9 mouse cellular contexts compared by ENCODE assay signal in genomic region chr13:63572453-63573255, GRCm38 (mm10). TPM values are rescaled to one million over a fixed set of nuclear protein-coding genes. Genes with fewer than 3 reads are reported as not detected.
A peak's percentile ranks its signal among the peaks of the same experiment; 100 is the strongest.
DNase-seq lines count a peak whose midpoint lies in the region; ATAC-seq and TF ChIP-seq lines count a peak whose summit lies in the region.
"Had no signal": no experiment of that assay in that cellular context is flagged by ENCODE, and none has a peak within 500 bp of the region (broad histone marks: within the 10 kb centered on the region; RNA-seq: fewer than 3 reads in every experiment).

No protein-coding gene starts in this region.

- ATAC-seq in erythroblast, adult 5-6 weeks (replicated peaks; ENCODE audit: low FRiP score, poor library complexity, severe bottlenecking) = no peak
- no peak for ATAC-seq in embryonic facial prominence, embryonic 12.5 days (ENCODE audit: insufficient number of reproducible peaks, insufficient read depth, low FRiP score, low TSS enrichment)
- peak; percentile 51 for ATAC-seq in hindbrain, embryonic 15.5 days (ENCODE audit: low FRiP score, low read depth)
- no peak for ATAC-seq in limb, embryonic 14.5 days (ENCODE audit: low FRiP score, low read depth)
- peak; percentile 70 for ATAC-seq in neural tube, embryonic 14.5 days (ENCODE audit: low read depth)

- H3K27me3 ChIP-seq in erythroblast, embryonic 14.5 days (ENCODE audit: control insufficient read depth) = peaks cover 91% of the 10 kb centered on the region
- peaks cover 28% of the 10 kb centered on the region for H3K27me3 ChIP-seq in embryonic facial prominence, embryonic 12.5 days
- peaks cover 19% of the 10 kb centered on the region for H3K27me3 ChIP-seq in hindbrain, embryonic 15.5 days
- H3K27me3 ChIP-seq in limb, embryonic 14.5 days (ENCODE audit: control insufficient read depth, insufficient read depth, low read length) = no peaks in the 10 kb centered on the region
- H3K27me3 ChIP-seq in neural tube, embryonic 14.5 days (ENCODE audit: control insufficient read depth, insufficient read depth, low read length) = 0 out of 2 replicates have a peak, but pooled peaks cover 3% of the 10 kb centered on the region

- TF ChIP-seq POLR2A in limb, embryonic 14.5 days (IDR thresholded peaks at IDR 0.05; ENCODE audit: borderline replicate concordance, extremely low read depth, insufficient read depth, insufficient read length) = 0 out of 2 replicates have a peak, but pooled peaks have one; percentile 16

- peak; percentile 58 for DNase-seq in MN1 (ENCODE audit: low spot score)
- no peak for DNase-seq in limb, embryonic 14.5 days (ENCODE audit: low spot score)
- DNase-seq in urinary bladder, postnatal 25 days (ENCODE audit: low spot score) = no peak

- peaks cover 7% of the 10 kb centered on the region; the same call in 1 of the 2 replicates for H3K9me3 ChIP-seq in erythroblast, embryonic 14.5 days (ENCODE audit: control insufficient read depth, low read length)
- H3K9me3 ChIP-seq in embryonic facial prominence, embryonic 12.5 days = no peaks in the 10 kb centered on the region
- no peaks in the 10 kb centered on the region for H3K9me3 ChIP-seq in hindbrain, embryonic 15.5 days
- H3K9me3 ChIP-seq in limb, embryonic 14.5 days (ENCODE audit: control insufficient read depth, low read length) = no peaks in the 10 kb centered on the region
- H3K9me3 ChIP-seq in neural tube, embryonic 14.5 days (ENCODE audit: control insufficient read depth, low read length) = no peaks in the 10 kb centered on the region

- H3K4me2 ChIP-seq in embryonic facial prominence, embryonic 12.5 days (replicated peaks) = peak overlapping the region; percentile 95
- H3K4me2 ChIP-seq in hindbrain, embryonic 15.5 days = peak overlapping the region; percentile 94
- H3K4me2 ChIP-seq in limb, embryonic 14.5 days (replicated peaks; ENCODE audit: low read depth, low read length, severe bottlenecking) = peak overlapping the region; percentile 95
- H3K4me2 ChIP-seq in neural tube, embryonic 14.5 days (ENCODE audit: low read depth, low read length) = peak overlapping the region; percentile 82

- H3K9ac ChIP-seq in embryonic facial prominence, embryonic 12.5 days = peak overlapping the region; percentile 80
- peak overlapping the region; percentile 82 for H3K9ac ChIP-seq in hindbrain, embryonic 15.5 days
- peak overlapping the region; percentile 90 for H3K9ac ChIP-seq in limb, embryonic 14.5 days (ENCODE audit: low read depth, low read length, severe bottlenecking)
- H3K9ac ChIP-seq in neural tube, embryonic 14.5 days (replicated peaks; ENCODE audit: low read depth, low read length) = peak overlapping the region; percentile 96

- peak overlapping the region; percentile 90 for H3K27ac ChIP-seq in embryonic facial prominence, embryonic 12.5 days
- H3K27ac ChIP-seq in hindbrain, embryonic 15.5 days (replicated peaks) = peak overlapping the region; percentile 91
- peak overlapping the region; percentile 93 for H3K27ac ChIP-seq in limb, embryonic 14.5 days (replicated peaks; ENCODE audit: low read depth, low read length)
- peak overlapping the region; percentile 94 for H3K27ac ChIP-seq in neural tube, embryonic 14.5 days (ENCODE audit: low read depth, low read length)

- peaks cover 15% of the 10 kb centered on the region for H3K4me1 ChIP-seq in erythroblast, embryonic 14.5 days (ENCODE audit: control insufficient read depth)
- peaks cover 22% of the 10 kb centered on the region for H3K4me1 ChIP-seq in embryonic facial prominence, embryonic 12.5 days
- H3K4me1 ChIP-seq in hindbrain, embryonic 15.5 days (replicated peaks) = peaks cover 42% of the 10 kb centered on the region
- peaks cover 11% of the 10 kb centered on the region for H3K4me1 ChIP-seq in limb, embryonic 14.5 days (ENCODE audit: control insufficient read depth, insufficient read depth, low read length)
- peaks cover 16% of the 10 kb centered on the region; the same call in 1 of the 2 replicates for H3K4me1 ChIP-seq in neural tube, embryonic 14.5 days (ENCODE audit: control insufficient read depth, insufficient read depth, low read length)

- peak overlapping the region; percentile 32 for H3K4me3 ChIP-seq in erythroblast, embryonic 14.5 days (replicated peaks)
- peak overlapping the region; percentile 75 for H3K4me3 ChIP-seq in embryonic facial prominence, embryonic 12.5 days
- peak overlapping the region; percentile 73 for H3K4me3 ChIP-seq in hindbrain, embryonic 15.5 days
- peak overlapping the region; percentile 90 for H3K4me3 ChIP-seq in limb, embryonic 14.5 days (replicated peaks; ENCODE audit: low read length)
- H3K4me3 ChIP-seq in neural tube, embryonic 14.5 days (ENCODE audit: low read depth, low read length) = peak overlapping the region; percentile 84

- H3K36me3 ChIP-seq in erythroblast, embryonic 14.5 days (ENCODE audit: control insufficient read depth) = no peaks in the 10 kb centered on the region
- no peaks in the 10 kb centered on the region for H3K36me3 ChIP-seq in embryonic facial prominence, embryonic 12.5 days
- H3K36me3 ChIP-seq in hindbrain, embryonic 15.5 days = no peaks in the 10 kb centered on the region
- H3K36me3 ChIP-seq in limb, embryonic 14.5 days (ENCODE audit: control insufficient read depth, insufficient read depth, low read length) = no peaks in the 10 kb centered on the region
- H3K36me3 ChIP-seq in neural tube, embryonic 14.5 days (ENCODE audit: control insufficient read depth, insufficient read depth, low read length) = no peaks in the 10 kb centered on the region
- H3K36me3 ChIP-seq: G1E had no signal

- WGBS in embryonic facial prominence, embryonic 12.5 days = under 1% methylated on average over 67 of the region's 67 CpGs
- WGBS in hindbrain, embryonic 15.5 days = under 1% methylated on average over 67 of the region's 67 CpGs
- WGBS in limb, embryonic 14.5 days = 1% methylated on average over 53 of the region's 67 CpGs
- WGBS in neural tube, embryonic 14.5 days = under 1% methylated on average over 66 of the region's 67 CpGs

RNA-seq across cellular contexts. Expression of gene Ptch1, which starts 0.7 kb away (rescaled TPM):
- polyA plus RNA-seq in erythroblast, embryonic 14.5 days (2012) = 0.26 and 0.93 TPM in 2 replicates
- total RNA-seq in erythroblast, adult 5-6 weeks (2015; ENCODE audit: low replicate concordance) = 2.5 and 4.8 TPM in 2 replicates
- 1.5 and 2.5 TPM in 2 replicates for total RNA-seq in erythroblast, adult 5-6 weeks (2017; ENCODE audit: low replicate concordance)
- 24.9 and 29.2 TPM in 2 replicates for polyA plus RNA-seq in embryonic facial prominence, embryonic 12.5 days (2016; fragmentation: Nextera tagmentation; extraction: Ambion mirVana)
- 16.3 and 16.6 TPM in 2 replicates for polyA plus RNA-seq in hindbrain, embryonic 15.5 days (2015; fragmentation: Nextera tagmentation; extraction: Ambion mirVana)
- polyA plus RNA-seq in limb, embryonic 14.5 days (2012; rRNA removed) = 45.9 and 67.7 TPM in 2 replicates
- 31.0 and 36.6 TPM in 2 replicates for polyA plus RNA-seq in limb, embryonic 14.5 days (2014; fragmentation: Nextera tagmentation; extraction: Ambion mirVana)
- polyA plus RNA-seq in neural tube, embryonic 14.5 days (2014; fragmentation: Nextera tagmentation; extraction: Ambion mirVana) = 26.4 and 28.7 TPM in 2 replicates

Comparison
In these comparisons a context has a peak if more than half of its experiments do, and no peak if none do; other contexts are left out.
1. H3K4me3 ChIP-seq: peak in every context shown above with its lines; median percentile 90 in limb, embryonic 14.5 days; 84 in neural tube, embryonic 14.5 days; 75 in embryonic facial prominence, embryonic 12.5 days; 73 in hindbrain, embryonic 15.5 days; 32 in erythroblast, embryonic 14.5 days.
2. ATAC-seq: peak in hindbrain, embryonic 15.5 days (single experiment) and neural tube, embryonic 14.5 days (single experiment); none in erythroblast, adult 5-6 weeks (single experiment), embryonic facial prominence, embryonic 12.5 days (single experiment) and limb, embryonic 14.5 days (single experiment).
3. Peak in every context shown above with its lines, with median percentiles within 50 percentile points of each other: H3K27ac ChIP-seq, H3K4me2 ChIP-seq and H3K9ac ChIP-seq.